Mouse (Mus musculus) CH12F3 (cell line): ENCODE data around the gene Olfr1046.
"Not testable (repeated sequence)": the region's sequence is repeated elsewhere in the genome, so short reads cannot be mapped to it uniquely, and the experiment has no call there.

Experiments
- in situ Hi-C: fragments of 300-500 bp; cut with MboI; formaldehyde crosslinking; loops from 2 replicates; pipeline ENCODE4 v1.14.3; 2020; ENCODE audit warnings: low sequenced_read_pairs

Olfr1046 gene

GRCm38 (mm10) chr2:86219214-86219613 lies at the start of gene Olfr1046:
Olfr1046 (minus strand) TSS chr2:86219314.
- in situ Hi-C loops = no loop called here

GRCm38 (mm10) chr2:86258228-86258627 lies 39.1 kb upstream of the Olfr1046 start, which contains the start of gene Olfr1049:
Olfr1049 (minus strand) TSS chr2:86258328.
- in situ Hi-C loops = not testable (repeated sequence)

- in situ Hi-C loops = no loop called here
Observed at GRCm38 (mm10) chr2:86240189-86240588, 21.1 kb upstream of the Olfr1046 start, which contains the start of gene Olfr1048. Olfr1048 (minus strand) TSS chr2:86240289.

GRCm38 (mm10) chr2:86231301-86231700 lies 12.2 kb upstream of the Olfr1046 start, which contains the start of gene Olfr1047:
Olfr1047 (minus strand) TSS chr2:86231401.
- in situ Hi-C loops = no loop called here

- in situ Hi-C loops = no loop called here
Observed at GRCm38 (mm10) chr2:86202909-86203308, 16.2 kb downstream of the Olfr1046 start, which contains the start of gene Olfr1045. Olfr1045 (minus strand) TSS chr2:86203009.

- in situ Hi-C loops = no loop called here
Observed at GRCm38 (mm10) chr2:86195863-86196262, 23.3 kb downstream of the Olfr1046 start.

- in situ Hi-C loops = no loop called here
Observed at GRCm38 (mm10) chr2:86185583-86185982, 33.5 kb downstream of the Olfr1046 start, which contains the start of gene Olfr52. Olfr52 (minus strand) TSS chr2:86185683.

GRCm38 (mm10) chr2:86179950-86180349 lies 39.2 kb downstream of the Olfr1046 start:
- in situ Hi-C loops = no loop called here

- in situ Hi-C loops = no loop called here
Observed at GRCm38 (mm10) chr2:86177720-86178119, 41.4 kb downstream of the Olfr1046 start, which contains the start of gene Olfr1044. Olfr1044 (minus strand) TSS chr2:86177820.

GRCm38 (mm10) chr2:86175422-86175821 lies 43.7 kb downstream of the Olfr1046 start:
- in situ Hi-C loops = not testable (repeated sequence)

GRCm38 (mm10) chr2:86167422-86167821 lies 51.7 kb downstream of the Olfr1046 start, which contains the start of gene Olfr1043:
Olfr1043 (minus strand) TSS chr2:86167522.
- in situ Hi-C loops = no loop called here
